Mouse (Mus musculus) bone marrow, adult 2 months (tissue): ENCODE data around the gene D630036H23Rik.

ENCODE experiments used
- CTCF ChIP-seq: fragments of 200-500 bp; IDR thresholded peaks from 2 replicates; pipeline ENCODE4 v1.5.1; 2011; ENCODE audit warnings: low read length, control low read depth; ENCODE audit not compliant: control insufficient read depth, insufficient read depth
- POLR2A ChIP-seq: fragments of 200-500 bp; IDR thresholded peaks from 2 replicates; pipeline ENCODE4 v1.6.1; 2011; ENCODE audit warnings: low read depth, mild to moderate bottlenecking, control low read depth, low read length, borderline replicate concordance; ENCODE audit not compliant: control insufficient read depth

- TF ChIP-seq POLR2A (no peak), CTCF (no peak)
Measured at GRCm38 (mm10) chr12:36332676-36333075, 49.3 kb downstream of the D630036H23Rik start.
